Mouse (Mus musculus) brain, embryonic 14.5 days (tissue): ENCODE data around the gene Ablim1.

Experiments used
- CTCF ChIP-seq: fragments of 200-500 bp; IDR thresholded peaks from 2 replicates; pipeline ENCODE4 v1.5.1; 2012; ENCODE audit warnings: inconsistent platforms, mild to moderate bottlenecking, moderate library complexity, borderline replicate concordance; ENCODE audit not compliant: insufficient read depth, insufficient read length; ENCODE audit errors: extremely low read depth
- POLR2A ChIP-seq: fragments of 200-500 bp; IDR thresholded peaks from 2 replicates; pipeline ENCODE4 v1.6.1; 2012; ENCODE audit warnings: mild to moderate bottlenecking, inconsistent platforms, borderline replicate concordance; ENCODE audit not compliant: poor library complexity, insufficient read depth, insufficient read length, severe bottlenecking; ENCODE audit errors: extremely low read depth

DNA sequence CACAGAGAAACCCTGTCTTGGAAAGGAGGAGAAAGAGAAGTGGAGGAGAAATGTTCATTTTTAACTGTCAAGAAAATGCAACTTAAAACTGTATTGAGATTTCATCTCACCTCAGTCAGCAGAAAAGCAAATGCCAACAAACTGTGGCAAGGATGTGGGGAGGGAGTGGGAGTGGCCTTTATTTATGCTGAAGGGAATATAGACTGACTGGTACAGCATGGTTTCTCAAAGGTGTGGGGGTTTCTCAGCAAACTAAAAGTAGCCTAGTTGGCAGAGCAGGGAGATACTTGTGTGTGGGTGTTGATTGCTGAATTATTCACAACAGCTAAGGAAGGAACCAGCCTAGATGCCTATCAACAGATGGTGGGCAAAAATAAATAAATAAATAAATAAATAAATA, 13.0 kb upstream of the Ablim1 start:
- TF ChIP-seq POLR2A, result no peak
- no peak for TF ChIP-seq CTCF
